Mouse (Mus musculus): ENCODE measurements at regions not wholly inside any gene's neighbourhood (a gene's known extent, or its start where the extent isn't known, plus 50 kb on each side); places are given as distances from the start of the nearest gene placed in this dataset.
A peak's percentile ranks its signal among the peaks of the same experiment; 100 is the strongest.

GRCm38 (mm10) chr4:142956376-142956775 lies 256.4 kb downstream of the Prdm2 start:
- no peak for DNase-seq

DNA sequence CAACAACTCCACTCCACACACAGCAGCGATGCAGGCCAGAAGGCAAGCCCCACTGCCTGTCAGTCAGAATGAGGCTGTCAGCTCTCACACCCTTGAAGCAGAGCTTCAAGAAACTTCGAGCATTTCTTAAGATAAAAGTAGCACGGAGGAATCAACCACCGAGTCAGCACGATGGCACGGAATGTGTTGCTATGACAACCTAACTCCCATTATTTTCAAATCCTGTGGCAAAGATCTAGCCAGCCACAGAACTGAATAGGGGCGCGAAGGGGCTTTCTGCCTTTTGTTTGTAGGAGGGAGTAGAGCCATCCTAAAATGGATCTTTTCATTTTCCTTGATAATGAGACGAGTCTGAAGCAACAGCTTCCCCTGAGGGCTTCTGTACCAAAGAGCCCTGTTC lies 259.1 kb downstream of the Prdm2 start:
- no peak for DNase-seq

DNA sequence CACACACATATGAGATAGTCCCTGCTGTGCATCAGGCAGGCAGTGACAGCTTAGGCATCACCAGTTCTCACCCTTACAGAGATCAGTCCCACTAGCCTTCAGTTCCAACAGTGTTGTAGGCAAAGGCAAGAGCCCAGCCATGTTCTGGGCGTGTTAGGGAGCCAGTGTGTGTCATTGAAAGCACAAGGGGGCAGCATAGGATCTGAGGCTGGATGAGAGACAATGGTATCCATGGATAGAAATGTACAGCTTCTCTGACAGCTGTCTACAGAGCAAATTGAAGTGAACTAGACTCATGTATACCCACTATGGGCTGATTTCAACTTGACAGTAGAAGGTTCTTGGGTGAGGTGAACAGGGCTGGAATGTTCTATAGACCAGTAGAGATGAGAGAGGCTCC lies 259.9 kb downstream of the Prdm2 start:
- DNase-seq: no peak

DNA sequence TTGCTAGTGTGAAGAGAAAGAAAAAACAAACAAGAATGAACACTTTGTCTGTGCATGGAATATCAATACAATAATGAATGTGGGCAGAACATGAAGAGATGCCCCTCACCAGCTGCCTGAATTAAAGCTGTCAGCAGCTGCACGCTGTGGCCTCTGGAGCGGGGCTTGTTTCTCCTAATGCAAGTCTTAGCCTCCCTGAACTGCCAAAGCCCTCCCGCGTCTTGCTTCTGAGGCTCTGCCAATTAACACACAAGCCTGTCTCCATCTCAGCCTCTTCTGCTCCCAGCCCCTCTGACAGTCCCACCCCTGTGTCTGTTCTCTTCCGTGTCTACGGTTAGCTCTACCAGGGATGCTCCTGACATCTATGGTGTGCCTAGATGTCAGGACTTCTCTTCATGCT lies 265.1 kb downstream of the Prdm2 start:
- DNase-seq: no peak

- no peak for DNase-seq
Observed at GRCm38 (mm10) chr4:142933627-142934026, 279.2 kb downstream of the Prdm2 start.

DNA sequence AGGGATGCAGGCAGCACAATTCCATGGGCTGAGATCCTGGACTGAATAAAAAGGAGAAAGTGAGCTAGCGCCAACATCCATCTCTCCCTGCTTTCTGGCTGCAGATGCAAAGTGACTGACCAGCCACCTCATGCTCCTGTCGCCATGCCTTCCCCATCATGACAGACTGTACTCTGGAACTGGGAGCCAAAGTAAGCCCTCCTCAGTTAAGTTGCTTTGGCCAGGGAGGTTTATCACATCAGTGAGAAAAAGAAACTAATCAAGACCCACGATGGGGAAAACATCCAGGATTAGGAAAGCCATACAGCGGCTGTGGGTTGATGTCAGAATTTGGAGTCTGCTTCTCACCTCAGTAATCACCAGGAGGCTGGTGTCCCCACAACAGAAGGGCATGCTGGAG lies 283.6 kb downstream of the Prdm2 start:
- no peak for DNase-seq

GRCm38 (mm10) chr4:142927328-142928108 lies 285.3 kb downstream of the Prdm2 start:
- DNase-seq: no peak

DNA sequence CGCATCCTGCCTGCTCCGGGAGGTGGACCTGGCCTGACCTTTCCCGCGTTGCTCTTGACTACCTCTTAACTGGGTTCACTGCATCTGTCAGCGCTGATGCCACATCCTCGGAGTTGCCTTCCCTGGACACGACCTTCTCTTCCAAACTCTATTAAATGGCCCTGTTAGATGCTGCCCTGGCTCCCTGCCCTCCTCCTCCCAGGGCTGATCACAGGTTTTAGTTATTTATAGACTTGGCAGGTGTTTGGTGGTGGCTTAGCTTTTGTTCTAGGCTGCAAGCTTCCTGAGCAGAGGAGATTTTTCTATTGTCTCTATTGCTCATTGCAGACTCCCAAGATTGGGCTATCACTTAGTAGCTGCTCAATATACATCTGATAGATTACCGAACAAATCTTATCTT lies 287.7 kb downstream of the Prdm2 start:
- DNase-seq: no peak

- no peak for DNase-seq
Observed at GRCm38 (mm10) chr4:142909355-142909947, 303.3 kb downstream of the Prdm2 start.

DNA sequence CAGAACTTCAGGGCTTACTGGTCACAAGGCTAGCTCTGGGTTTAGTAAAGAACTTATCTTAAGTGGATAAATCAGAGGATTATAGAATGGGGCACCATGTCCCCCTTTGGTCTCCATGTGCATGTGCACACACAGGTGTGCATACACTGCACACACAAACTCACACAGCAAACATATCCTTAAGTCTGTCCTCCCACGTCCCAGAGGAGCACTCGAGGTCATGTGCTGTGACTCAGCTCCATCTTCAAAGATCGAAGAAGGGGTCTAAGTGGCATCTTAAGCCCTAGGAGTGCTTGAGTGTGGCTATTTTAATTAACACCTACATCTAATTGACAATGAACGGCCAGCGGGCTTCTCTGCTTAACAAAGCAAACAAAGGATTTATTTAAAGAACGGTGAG lies 304.0 kb downstream of the Prdm2 start:
- DNase-seq: no peak

GRCm38 (mm10) chr4:142903356-142904032 lies 309.3 kb downstream of the Prdm2 start:
- no peak for DNase-seq

GRCm38 (mm10) chr4:142900792-142901191 lies 312.0 kb downstream of the Prdm2 start:
- DNase-seq: no peak

- DNase-seq: no peak
Observed at GRCm38 (mm10) chr4:142898994-142899393, 313.8 kb downstream of the Prdm2 start.

- DNase-seq: no peak
Observed at GRCm38 (mm10) chr4:142890711-142891110, 322.1 kb downstream of the Prdm2 start.

GRCm38 (mm10) chr4:142888891-142889290 lies 323.9 kb downstream of the Prdm2 start:
- no peak for DNase-seq

GRCm38 (mm10) chr4:142887876-142888275 lies 324.9 kb downstream of the Prdm2 start:
- DNase-seq: no peak

DNA sequence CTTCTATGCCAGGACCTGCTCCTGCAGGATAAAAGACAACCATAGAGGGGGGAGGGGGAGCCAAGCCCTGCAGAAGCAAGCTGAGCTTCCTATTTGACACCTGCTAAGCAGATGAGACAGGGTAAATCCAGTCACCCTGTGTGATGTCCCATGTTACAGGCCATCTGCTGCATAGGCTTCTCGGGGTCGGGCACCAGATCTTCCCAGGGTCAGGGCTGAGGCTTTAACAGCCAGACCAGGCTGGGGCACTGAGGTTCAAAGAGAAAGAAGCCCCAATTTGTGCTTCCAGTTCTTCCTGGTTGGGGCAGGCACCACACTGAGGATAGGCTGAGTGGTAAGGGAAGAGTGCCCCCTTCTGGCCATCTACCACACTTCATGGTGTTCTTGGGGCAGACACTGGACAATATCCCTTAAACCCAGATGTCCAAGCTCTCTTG lies 332.5 kb downstream of the Prdm2 start:
- peak; percentile 70 for DNase-seq

DNA sequence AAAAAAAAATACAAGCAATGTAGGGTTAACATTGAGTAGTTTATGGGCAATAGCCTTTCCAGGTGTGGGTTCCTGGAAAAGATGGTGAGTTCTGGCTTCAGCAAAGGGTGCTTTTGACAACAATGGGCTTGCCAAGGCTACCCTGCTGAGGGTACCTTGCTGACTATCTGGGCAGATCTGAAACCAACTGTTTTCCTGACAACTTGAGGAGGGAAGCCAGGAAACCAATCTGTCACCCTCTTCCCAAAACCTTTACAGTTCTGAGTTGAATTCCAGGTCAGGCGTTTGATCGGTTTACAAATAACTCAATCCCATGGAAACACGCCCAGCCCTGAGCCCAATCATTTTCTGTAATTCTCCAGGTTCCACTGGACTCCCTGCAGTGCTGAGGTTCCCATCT lies 336.6 kb downstream of the Prdm2 start:
- no peak for DNase-seq

DNA sequence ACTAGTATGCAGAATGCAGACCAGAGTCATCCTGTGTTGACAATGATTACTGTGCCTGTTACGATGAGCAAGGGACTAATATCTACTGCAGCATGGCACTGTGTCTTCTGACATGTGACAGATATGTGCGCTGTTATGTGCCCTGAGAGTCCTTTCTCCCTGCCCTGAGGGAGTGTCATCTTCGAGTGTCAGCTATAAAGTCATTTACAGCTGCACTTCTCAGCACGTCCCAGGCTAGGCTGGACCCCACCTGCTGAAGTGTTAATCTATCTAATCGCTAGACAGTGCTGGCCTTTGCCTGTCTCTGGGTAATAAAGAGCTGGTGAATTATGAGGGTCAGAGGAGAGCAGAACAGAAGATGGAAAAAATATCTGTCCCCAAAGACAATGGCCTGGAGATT lies 337.7 kb downstream of the Prdm2 start:
- DNase-seq: no peak

DNA sequence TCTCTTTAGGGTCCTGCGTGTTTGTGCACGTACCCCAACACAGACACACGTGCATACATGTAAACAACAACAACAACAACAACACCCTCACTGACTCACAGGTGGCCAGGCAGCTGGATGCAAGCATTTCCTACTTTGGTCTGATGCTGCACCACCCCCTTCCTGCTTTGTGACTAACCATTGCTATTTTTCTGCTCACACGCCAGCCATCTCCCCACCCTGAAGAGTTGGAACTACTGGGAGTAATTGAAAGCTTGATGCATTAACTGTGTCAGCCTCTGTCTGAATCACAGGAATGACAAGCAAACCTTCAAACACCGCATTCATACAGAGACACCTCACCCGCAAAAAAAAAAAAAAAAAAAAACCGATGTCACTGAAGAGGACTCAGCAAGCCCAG lies 346.5 kb downstream of the Prdm2 start:
- no peak for DNase-seq

DNA sequence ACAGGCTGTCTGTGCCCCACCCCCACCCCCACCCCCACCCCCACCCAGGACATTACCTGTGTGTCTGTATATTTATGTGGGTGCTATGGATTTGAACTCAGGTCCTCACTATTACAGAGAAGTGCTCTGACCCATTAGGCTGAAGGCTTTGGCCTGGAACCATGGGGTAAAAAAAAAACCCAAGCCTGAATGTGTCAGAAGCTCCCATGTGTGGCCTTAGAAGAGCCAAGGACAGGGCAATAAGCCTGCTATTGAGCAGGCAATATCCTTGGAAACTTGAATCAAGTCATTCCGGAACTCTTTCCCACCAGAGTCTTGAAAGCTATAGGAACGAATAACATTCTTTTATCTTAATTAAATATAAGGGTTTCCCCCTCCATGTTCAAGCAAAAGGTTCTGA lies 347.2 kb downstream of the Prdm2 start:
- no peak for DNase-seq

GRCm38 (mm10) chr4:142863939-142864338 lies 348.9 kb downstream of the Prdm2 start:
- no peak for DNase-seq

DNA sequence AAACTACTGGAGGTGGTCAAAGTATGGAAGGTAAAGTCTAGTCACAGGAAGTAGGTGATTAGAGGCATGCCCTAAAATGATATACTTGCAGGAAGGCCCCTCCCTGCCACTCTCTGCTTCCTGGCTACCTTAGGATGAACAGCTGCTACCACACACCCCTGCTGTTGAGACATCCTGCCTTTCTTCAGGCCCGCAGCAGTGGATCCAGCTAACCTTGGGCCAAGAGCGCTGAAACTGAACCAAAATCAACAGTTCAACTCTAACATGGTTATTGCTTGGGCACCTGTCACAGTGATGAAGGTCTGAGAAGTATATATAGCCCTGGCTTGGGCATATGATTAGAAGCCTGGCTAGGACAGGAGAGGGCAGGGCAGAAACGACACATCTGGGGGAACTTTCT lies 352.4 kb downstream of the Prdm2 start:
- no peak for DNase-seq

- DNase-seq: peak; percentile 42
Observed at GRCm38 (mm10) chr4:142856626-142857025, 356.2 kb downstream of the Prdm2 start.
